Mouse (Mus musculus): ENCODE results near the gene Col8a2. TPM values are rescaled to one million over a fixed set of nuclear protein-coding genes. Genes with fewer than 3 reads are reported as not detected.

Col8a2 gene
- 0.92 and 3.6 TPM in 2 replicates for polyA plus RNA-seq (2012; rRNA removed)

DNA sequence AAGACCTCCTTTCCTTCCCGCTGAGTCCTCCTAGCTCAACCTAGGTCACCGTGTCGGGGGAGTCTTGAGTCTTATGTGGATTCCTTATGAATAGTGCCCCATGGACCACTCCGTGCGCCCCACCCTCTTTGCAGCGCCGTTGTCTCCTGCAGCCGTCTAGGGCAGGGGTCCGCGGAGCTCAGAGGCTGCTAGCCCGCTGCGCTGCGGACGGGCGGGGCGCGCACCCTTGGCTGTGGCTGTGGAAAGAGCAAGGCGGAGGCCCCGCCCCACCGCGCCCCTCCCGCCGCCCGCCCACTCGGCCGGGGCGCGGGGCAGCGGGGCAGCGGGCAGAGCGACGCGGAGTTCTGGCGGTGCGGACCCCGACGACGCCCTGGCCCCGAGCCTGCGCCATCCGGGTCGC is at the start of gene Col8a2:
Gene Col8a2, plus strand, starts transcription at position 302 of the 400 bp plus-strand sequence.

DNA sequence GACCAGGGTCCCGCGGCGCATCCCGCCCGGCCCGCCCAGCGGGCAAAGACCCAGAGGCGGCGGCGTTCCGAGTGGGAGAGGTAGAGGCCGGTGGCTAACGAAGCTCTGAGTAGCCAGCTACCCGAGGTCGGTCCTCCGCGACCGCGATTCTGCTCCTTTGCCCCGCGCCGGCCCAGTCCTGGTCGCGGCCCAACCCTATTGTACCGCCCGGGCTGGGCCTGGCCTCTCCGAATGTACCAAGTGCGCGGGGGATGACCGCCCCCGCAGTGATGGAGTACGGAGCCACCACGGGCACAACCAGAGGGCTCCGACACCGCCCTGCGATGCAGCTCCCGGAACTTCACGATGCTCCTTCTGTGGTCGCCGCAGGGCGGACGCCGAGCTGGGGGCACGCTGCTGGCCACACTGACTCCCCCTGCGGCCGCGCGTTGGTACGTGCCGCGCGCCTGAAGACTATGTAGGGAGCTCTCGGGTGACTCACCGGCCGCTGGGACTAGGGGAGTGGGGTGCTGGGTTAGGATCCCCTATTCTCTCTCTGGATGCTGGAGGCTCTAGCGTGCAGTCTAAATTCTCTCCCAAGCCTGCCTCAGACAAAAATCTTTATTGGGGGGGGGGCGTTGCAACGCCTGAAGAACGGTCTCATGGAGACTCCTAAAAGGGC is 30.3 kb upstream of the Col8a2 start, which contains the start of gene Map7d1:
Gene Map7d1, minus strand, starts transcription at position 213 of the 661 bp plus-strand sequence.

DNA sequence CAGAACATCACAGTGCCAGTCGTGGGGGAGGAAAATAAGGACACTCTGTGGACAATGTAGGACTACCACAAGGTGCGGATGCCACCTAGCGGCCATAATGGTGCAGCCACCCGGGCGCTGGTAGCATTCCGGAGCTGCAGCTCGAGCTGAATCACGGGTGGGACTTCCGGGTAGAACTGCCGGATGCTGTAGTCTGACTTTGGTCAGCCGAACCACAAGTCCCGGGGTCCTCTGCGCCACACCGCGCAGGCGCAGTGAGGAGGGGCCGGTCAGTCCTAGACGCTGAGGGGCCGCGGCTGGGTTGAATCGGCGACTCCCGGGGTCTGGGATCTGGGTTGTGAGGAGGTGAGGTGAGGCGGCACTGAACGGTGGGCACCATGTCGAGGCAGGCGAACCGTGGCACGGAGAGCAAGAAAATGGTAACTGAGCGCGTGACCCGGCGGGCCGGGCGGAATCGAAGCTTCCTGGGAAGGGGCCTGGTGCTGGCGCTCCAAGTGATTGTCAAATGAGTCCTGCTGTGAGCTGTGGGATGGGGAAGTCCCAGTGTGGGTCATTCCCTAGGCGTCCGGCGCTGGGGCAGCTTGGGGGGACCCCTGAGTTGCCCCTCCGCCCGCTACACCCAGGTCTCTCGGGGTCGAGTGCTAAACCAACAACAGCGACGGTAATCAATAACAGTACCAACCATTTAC is 24.3 kb upstream of the Col8a2 start, which contains the start of gene Trappc3:
Gene Trappc3, plus strand, starts transcription at position 207 of the 689 bp plus-strand sequence.

DNA sequence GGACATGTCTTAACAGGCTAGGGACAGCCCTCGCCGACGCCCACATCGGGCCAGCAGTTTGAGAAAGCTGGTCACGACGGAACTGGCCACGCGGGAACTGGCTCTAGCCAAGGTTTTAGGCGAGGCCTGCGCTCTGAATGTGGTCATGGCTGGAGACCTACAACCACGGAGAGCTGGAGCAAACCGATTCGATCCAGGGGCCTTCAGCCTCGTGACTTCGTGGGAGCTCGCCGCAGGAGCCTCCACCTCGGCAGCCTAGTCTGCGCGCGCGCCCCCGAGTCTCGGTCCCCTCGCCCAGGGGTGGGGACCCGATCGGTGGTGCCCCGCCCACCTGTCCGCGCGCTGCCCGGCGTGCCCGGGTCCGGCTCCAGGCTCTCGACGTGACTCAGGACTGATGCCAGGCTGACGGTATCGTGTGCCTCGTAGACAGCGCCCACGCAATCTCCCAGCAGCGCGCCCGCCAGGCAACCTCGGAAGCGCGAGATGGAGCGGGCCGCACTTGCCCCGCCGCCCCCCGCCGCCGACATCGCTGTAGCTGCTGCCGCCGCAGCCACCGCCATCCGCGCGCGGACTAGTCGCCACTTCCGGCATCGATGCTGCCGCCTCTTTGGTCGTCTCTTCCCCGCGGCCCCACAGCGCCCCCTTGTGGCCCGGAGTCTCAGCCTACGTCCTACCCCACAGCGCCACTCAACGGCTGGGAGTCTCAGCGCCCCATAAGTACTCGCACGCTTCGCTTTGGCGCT is 34.7 kb downstream of the Col8a2 start, which contains the start of gene Adprhl2:
Gene Adprhl2, minus strand, starts transcription at position 593 of the 743 bp plus-strand sequence.

DNA sequence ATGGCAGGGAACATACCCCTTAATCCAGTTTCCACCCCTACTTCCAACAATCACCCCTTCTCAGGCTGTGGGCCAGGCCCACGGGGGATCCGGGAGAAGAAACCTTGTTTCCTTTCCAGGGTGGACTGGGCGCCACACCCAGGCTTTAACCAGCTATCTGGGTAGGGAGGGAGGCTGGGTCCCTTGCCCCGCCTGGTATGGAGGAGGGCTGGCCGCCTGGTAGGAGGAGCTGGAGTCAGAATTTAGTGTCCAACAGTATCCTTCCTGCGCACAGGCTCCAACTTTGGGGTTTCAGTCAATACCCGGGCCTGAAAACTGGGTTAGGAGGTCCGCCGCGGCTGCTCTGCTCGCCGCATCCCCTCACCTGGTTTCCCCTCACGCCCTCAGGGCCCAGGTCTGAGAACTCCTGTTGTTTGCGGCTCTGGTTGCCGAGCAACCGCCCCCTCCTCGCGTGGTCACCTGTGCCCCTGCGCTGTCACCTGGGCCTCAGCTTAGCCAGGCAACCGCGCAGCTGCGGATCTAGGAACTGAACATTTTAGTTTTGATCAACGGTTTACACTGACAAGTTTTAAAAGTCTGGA is 38.8 kb downstream of the Col8a2 start, which contains the start of gene Tekt2:
Gene Tekt2, minus strand, starts transcription at position 408 of the 581 bp plus-strand sequence.

Other genes with a start within 250 kb of the Col8a2 start
- 69.7 and 79.1 TPM in 2 replicates for gene Mrps15, start 239.9 kb upstream of the Col8a2 start, polyA plus RNA-seq (2012; rRNA removed)
- 8.4 and 12.5 TPM in 2 replicates for gene Oscp1, start 228.2 kb upstream of the Col8a2 start, polyA plus RNA-seq (2012; rRNA removed)
- gene Lsm10, start 190.2 kb upstream of the Col8a2 start, polyA plus RNA-seq (2012; rRNA removed): 65.5 and 68.4 TPM in 2 replicates
- 13.7 and 14.0 TPM in 2 replicates for gene Stk40, start 182.8 kb upstream of the Col8a2 start, polyA plus RNA-seq (2012; rRNA removed)
- 13.5 and 15.8 TPM in 2 replicates for gene Eva1b, start 139.0 kb upstream of the Col8a2 start, polyA plus RNA-seq (2012; rRNA removed)
- gene Sh3d21, start 123.3 kb upstream of the Col8a2 start, polyA plus RNA-seq (2012; rRNA removed): 1.1 TPM in 2 replicates
- gene Thrap3, start 84.0 kb upstream of the Col8a2 start, polyA plus RNA-seq (2012; rRNA removed): 98.6 and 98.7 TPM in 2 replicates
- gene Map7d1, start 30.4 kb upstream of the Col8a2 start, polyA plus RNA-seq (2012; rRNA removed): 150 and 154 TPM in 2 replicates
- 170 and 181 TPM in 2 replicates for gene Trappc3, start 24.5 kb upstream of the Col8a2 start, polyA plus RNA-seq (2012; rRNA removed)
- 69.2 TPM in 2 replicates for gene Adprhl2, start 34.9 kb downstream of the Col8a2 start, polyA plus RNA-seq (2012; rRNA removed)
- 20.8 and 26.3 TPM in 2 replicates for gene Tekt2, start 38.9 kb downstream of the Col8a2 start, polyA plus RNA-seq (2012; rRNA removed)
- gene Ago3, start 142.8 kb downstream of the Col8a2 start, polyA plus RNA-seq (2012; rRNA removed): 7.7 and 8.4 TPM in 2 replicates
- 39.8 and 46.8 TPM in 2 replicates for gene Ago1, start 181.8 kb downstream of the Col8a2 start, polyA plus RNA-seq (2012; rRNA removed)
- gene Ago4, start 246.7 kb downstream of the Col8a2 start, polyA plus RNA-seq (2012; rRNA removed): 8.8 and 9.3 TPM in 2 replicates

Data from central nervous system, embryonic 18 days (tissue).